Mouse (Mus musculus): ENCODE measurements around the gene Fads6.

DNA sequence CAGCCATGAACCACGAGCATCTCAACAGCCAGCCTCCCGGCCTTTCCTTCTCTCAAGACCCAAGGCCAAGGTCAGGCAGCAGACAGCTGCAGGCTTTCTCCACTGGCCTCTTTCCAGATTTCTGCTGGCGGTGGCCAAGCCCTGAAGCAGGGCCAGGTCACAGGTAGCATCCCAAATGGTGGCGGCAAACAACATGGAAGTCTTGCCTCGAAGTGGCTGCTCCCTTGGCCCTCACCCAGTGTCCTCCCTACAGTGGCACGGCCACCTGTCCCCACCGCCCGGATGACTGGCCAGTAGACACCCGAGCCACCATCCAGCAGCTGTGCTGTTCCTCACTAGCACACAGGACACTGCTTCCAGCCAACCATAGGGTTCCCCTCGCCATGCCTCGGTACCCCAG is 56.1 kb downstream of the Fads6 start:
- TF ChIP-seq CTCF (IDR thresholded peaks at IDR 0.05; ENCODE audit: insufficient read depth, low read depth, low read length) (no peak), POLR2A (IDR thresholded peaks at IDR 0.05; ENCODE audit: insufficient read depth, low read depth, low read length) (no peak)

All from olfactory bulb, adult 2 months (tissue).